Mouse (Mus musculus) bone marrow, adult 2 months (tissue): ENCODE results near the gene Spa17.

ENCODE experiments used
- CTCF ChIP-seq: fragments of 200-500 bp; IDR thresholded peaks from 2 replicates; pipeline ENCODE4 v1.5.1; 2011; ENCODE audit warnings: low read length, control low read depth; ENCODE audit not compliant: control insufficient read depth, insufficient read depth
- POLR2A ChIP-seq: fragments of 200-500 bp; IDR thresholded peaks from 2 replicates; pipeline ENCODE4 v1.6.1; 2011; ENCODE audit warnings: low read depth, mild to moderate bottlenecking, control low read depth, low read length, borderline replicate concordance; ENCODE audit not compliant: control insufficient read depth

- TF ChIP-seq CTCF (no peak), POLR2A (no peak)
Observed at GRCm38 (mm10) chr9:37593690-37594089, 19.8 kb downstream of the Spa17 start.
